Mouse (Mus musculus) cerebellum, adult 18-20 months (tissue): ENCODE data around the gene Mnx1.

Experiments used
- DNase-seq, 2 experiments: peaks; one replicate each; pipeline ENCODE4 v3.0.0; 2021

Gene Mnx1

GRCm38 (mm10) chr5:29478208-29479197, at the start of gene Mnx1:
Mnx1 (minus strand) TSS chr5:29478470.
- DNase-seq: no peak

GRCm38 (mm10) chr5:29516432-29516831, 38.2 kb upstream of the Mnx1 start:
- DNase-seq: no peak

- DNase-seq: no peak
Measured at GRCm38 (mm10) chr5:29515888-29516287, 37.6 kb upstream of the Mnx1 start.

GRCm38 (mm10) chr5:29507013-29507412, 28.7 kb upstream of the Mnx1 start:
- no peak for DNase-seq

GRCm38 (mm10) chr5:29487321-29487720, 9.1 kb upstream of the Mnx1 start:
- DNase-seq: no peak

- DNase-seq: no peak
Measured at GRCm38 (mm10) chr5:29485941-29486320, 7.7 kb upstream of the Mnx1 start.

GRCm38 (mm10) chr5:29484965-29485940, 7.0 kb upstream of the Mnx1 start:
- no peak for DNase-seq

- DNase-seq: no peak
Measured at GRCm38 (mm10) chr5:29483801-29484200, 5.5 kb upstream of the Mnx1 start.

GRCm38 (mm10) chr5:29479198-29479593, 926 bp upstream of the Mnx1 start:
- DNase-seq: peak in 1 of 2 experiments; percentile 6

GRCm38 (mm10) chr5:29477474-29478207, 629 bp downstream of the Mnx1 start:
- DNase-seq: no peak

- no peak for DNase-seq
Measured at GRCm38 (mm10) chr5:29476021-29476420, 2.2 kb downstream of the Mnx1 start.

- DNase-seq: no peak
Measured at GRCm38 (mm10) chr5:29475556-29475955, 2.7 kb downstream of the Mnx1 start.

- no peak for DNase-seq
Measured at GRCm38 (mm10) chr5:29475041-29475440, 3.2 kb downstream of the Mnx1 start.

- DNase-seq: no peak
Measured at GRCm38 (mm10) chr5:29474246-29474960, 3.9 kb downstream of the Mnx1 start.

- no peak for DNase-seq
Measured at GRCm38 (mm10) chr5:29473551-29474245, 4.6 kb downstream of the Mnx1 start.

- no peak for DNase-seq
Measured at GRCm38 (mm10) chr5:29471855-29472665, 6.2 kb downstream of the Mnx1 start.

GRCm38 (mm10) chr5:29471396-29471795, 6.9 kb downstream of the Mnx1 start:
- no peak for DNase-seq

GRCm38 (mm10) chr5:29470851-29471394, 7.3 kb downstream of the Mnx1 start:
- no peak for DNase-seq

- no peak for DNase-seq
Measured at GRCm38 (mm10) chr5:29470271-29470670, 8.0 kb downstream of the Mnx1 start.

- no peak for DNase-seq
Measured at GRCm38 (mm10) chr5:29469501-29469900, 8.8 kb downstream of the Mnx1 start.
